Mouse (Mus musculus): ENCODE measurements at regions not wholly inside any gene's neighbourhood (a gene's known extent, or its start where the extent isn't known, plus 50 kb on each side); places are given as distances from the start of the nearest gene placed in this dataset.

- Histone ChIP-seq H3K4me1 (ENCODE audit: control insufficient read depth, insufficient read depth, low read length) (no peaks in the 10 kb centered on the region), H3K4me3 (ENCODE audit: insufficient read depth, low read depth, low read length) (no peak overlapping the region), H3K36me3 (ENCODE audit: control insufficient read depth, insufficient read depth, low read length) (no peaks in the 10 kb centered on the region), H3K27me3 (replicated peaks; ENCODE audit: control insufficient read depth, insufficient read depth, low read length) (no peaks in the 10 kb centered on the region), H3K27ac (ENCODE audit: insufficient read depth, low read depth, low read length) (no peak overlapping the region)
- no peak for DNase-seq
- TF ChIP-seq CTCF (conservative IDR thresholded peaks at IDR 0.05; ENCODE audit: insufficient read depth, insufficient read length, low read depth, low read length) (no peak), POLR2A (IDR thresholded peaks at IDR 0.05; ENCODE audit: low read depth, low read length) (no peak)
- WGBS = 72% methylated on average over 3 of the region's 3 CpGs
These were observed 236.8 kb downstream of the Zfp326 start for GRCm38 (mm10) chr5:106113186-106113585.

GRCm38 (mm10) chr5:106108474-106108971, 232.2 kb downstream of the Zfp326 start:
- TF ChIP-seq CTCF (conservative IDR thresholded peaks at IDR 0.05; ENCODE audit: insufficient read depth, insufficient read length, low read depth, low read length) = no peak
- no peak for TF ChIP-seq POLR2A (IDR thresholded peaks at IDR 0.05; ENCODE audit: low read depth, low read length)
- H3K27me3 ChIP-seq (replicated peaks; ENCODE audit: control insufficient read depth, insufficient read depth, low read length) = no peaks in the 10 kb centered on the region
- no peak overlapping the region for H3K4me3 ChIP-seq (ENCODE audit: insufficient read depth, low read depth, low read length)
- no peaks in the 10 kb centered on the region for H3K4me1 ChIP-seq (ENCODE audit: control insufficient read depth, insufficient read depth, low read length)
- no peak overlapping the region for H3K27ac ChIP-seq (ENCODE audit: insufficient read depth, low read depth, low read length)
- DNase-seq = peak; percentile 1
- WGBS = 68% methylated on average over 8 of the region's 8 CpGs
- H3K36me3 ChIP-seq (ENCODE audit: control insufficient read depth, insufficient read depth, low read length) = no peaks in the 10 kb centered on the region

GRCm38 (mm10) chr5:106102255-106102654, 225.9 kb downstream of the Zfp326 start:
- Histone ChIP-seq H3K27ac (ENCODE audit: insufficient read depth, low read depth, low read length) (no peak overlapping the region), H3K36me3 (ENCODE audit: control insufficient read depth, insufficient read depth, low read length) (no peaks in the 10 kb centered on the region), H3K27me3 (replicated peaks; ENCODE audit: control insufficient read depth, insufficient read depth, low read length) (no peaks in the 10 kb centered on the region), H3K4me1 (ENCODE audit: control insufficient read depth, insufficient read depth, low read length) (no peaks in the 10 kb centered on the region), H3K4me3 (ENCODE audit: insufficient read depth, low read depth, low read length) (no peak overlapping the region)
- TF ChIP-seq POLR2A (IDR thresholded peaks at IDR 0.05; ENCODE audit: low read depth, low read length) (no peak), CTCF (conservative IDR thresholded peaks at IDR 0.05; ENCODE audit: insufficient read depth, insufficient read length, low read depth, low read length) (no peak)
- 86% methylated on average over 4 of the region's 4 CpGs for WGBS
- no peak for DNase-seq

- 82% methylated on average over 8 of the region's 8 CpGs for WGBS
- Histone ChIP-seq H3K4me3 (ENCODE audit: insufficient read depth, low read depth, low read length) (no peak overlapping the region), H3K4me1 (ENCODE audit: control insufficient read depth, insufficient read depth, low read length) (no peaks in the 10 kb centered on the region), H3K27ac (ENCODE audit: insufficient read depth, low read depth, low read length) (no peak overlapping the region), H3K27me3 (replicated peaks; ENCODE audit: control insufficient read depth, insufficient read depth, low read length) (no peaks in the 10 kb centered on the region), H3K36me3 (ENCODE audit: control insufficient read depth, insufficient read depth, low read length) (no peaks in the 10 kb centered on the region)
- TF ChIP-seq CTCF (conservative IDR thresholded peaks at IDR 0.05; ENCODE audit: insufficient read depth, insufficient read length, low read depth, low read length) (no peak), POLR2A (IDR thresholded peaks at IDR 0.05; ENCODE audit: low read depth, low read length) (no peak)
- DNase-seq = no peak
These were observed 222.5 kb downstream of the Zfp326 start for GRCm38 (mm10) chr5:106098887-106099286.

GRCm38 (mm10) chr5:106089332-106089731, 213.0 kb downstream of the Zfp326 start:
- 63% methylated on average over 7 of the region's 7 CpGs for WGBS
- no peaks in the 10 kb centered on the region for H3K27me3 ChIP-seq (replicated peaks; ENCODE audit: control insufficient read depth, insufficient read depth, low read length)
- H3K4me1 ChIP-seq (ENCODE audit: control insufficient read depth, insufficient read depth, low read length) = no peaks in the 10 kb centered on the region
- H3K4me3 ChIP-seq (ENCODE audit: insufficient read depth, low read depth, low read length) = no peak overlapping the region
- TF ChIP-seq POLR2A (IDR thresholded peaks at IDR 0.05; ENCODE audit: low read depth, low read length) = no peak
- no peak for TF ChIP-seq CTCF (conservative IDR thresholded peaks at IDR 0.05; ENCODE audit: insufficient read depth, insufficient read length, low read depth, low read length)
- no peak overlapping the region for H3K27ac ChIP-seq (ENCODE audit: insufficient read depth, low read depth, low read length)
- DNase-seq = no peak
- no peaks in the 10 kb centered on the region for H3K36me3 ChIP-seq (ENCODE audit: control insufficient read depth, insufficient read depth, low read length)

GRCm38 (mm10) chr5:106088478-106089185, 212.3 kb downstream of the Zfp326 start:
- Histone ChIP-seq H3K4me1 (ENCODE audit: control insufficient read depth, insufficient read depth, low read length) (no peaks in the 10 kb centered on the region), H3K27me3 (replicated peaks; ENCODE audit: control insufficient read depth, insufficient read depth, low read length) (no peaks in the 10 kb centered on the region), H3K27ac (ENCODE audit: insufficient read depth, low read depth, low read length) (no peak overlapping the region), H3K36me3 (ENCODE audit: control insufficient read depth, insufficient read depth, low read length) (no peaks in the 10 kb centered on the region), H3K4me3 (ENCODE audit: insufficient read depth, low read depth, low read length) (no peak overlapping the region)
- no peak for DNase-seq
- TF ChIP-seq POLR2A (IDR thresholded peaks at IDR 0.05; ENCODE audit: low read depth, low read length) (no peak), CTCF (conservative IDR thresholded peaks at IDR 0.05; ENCODE audit: insufficient read depth, insufficient read length, low read depth, low read length) (0 out of 2 replicates have a peak, but pooled peaks have one; percentile 1)
- 88% methylated on average over 5 of the region's 5 CpGs for WGBS

GRCm38 (mm10) chr5:106083786-106084185, 207.4 kb downstream of the Zfp326 start:
- no peak for DNase-seq
- Histone ChIP-seq H3K36me3 (ENCODE audit: control insufficient read depth, insufficient read depth, low read length) (no peaks in the 10 kb centered on the region), H3K4me1 (ENCODE audit: control insufficient read depth, insufficient read depth, low read length) (no peaks in the 10 kb centered on the region), H3K4me3 (ENCODE audit: insufficient read depth, low read depth, low read length) (no peak overlapping the region), H3K27me3 (replicated peaks; ENCODE audit: control insufficient read depth, insufficient read depth, low read length) (no peaks in the 10 kb centered on the region), H3K27ac (ENCODE audit: insufficient read depth, low read depth, low read length) (no peak overlapping the region)
- TF ChIP-seq POLR2A (IDR thresholded peaks at IDR 0.05; ENCODE audit: low read depth, low read length) (no peak), CTCF (conservative IDR thresholded peaks at IDR 0.05; ENCODE audit: insufficient read depth, insufficient read length, low read depth, low read length) (no peak)
- WGBS = 85% methylated on average over 4 of the region's 4 CpGs

Measured in kidney, adult 2 months (tissue).